Comparison of ENCODE assay signal across 8 mouse cellular contexts in genomic region chr8:113635592-113636279, GRCm38 (mm10). TPM values are rescaled to one million over a fixed set of nuclear protein-coding genes. Genes with fewer than 3 reads are reported as not detected.
DNase-seq lines count a peak whose midpoint lies in the region; ATAC-seq lines count a peak whose summit lies in the region.

No protein-coding gene starts in this region.

- H3K9me3 ChIP-seq in forebrain, embryonic 16.5 days (ENCODE audit: control insufficient read depth, low read length): no peaks in the 10 kb centered on the region
- no peaks in the 10 kb centered on the region for H3K9me3 ChIP-seq in liver, embryonic 12.5 days (replicated peaks)
- H3K9me3 ChIP-seq in neural tube, embryonic 14.5 days (ENCODE audit: control insufficient read depth, low read length): no peaks in the 10 kb centered on the region

- peak; percentile 76 for ATAC-seq in frontal cortex, adult (ENCODE audit: low TSS enrichment)
- ATAC-seq in forebrain, embryonic 16.5 days: peak; percentile 69
- peak; percentile 80 for ATAC-seq in liver, embryonic 12.5 days
- peak; percentile 81 for ATAC-seq in neural tube, embryonic 14.5 days (ENCODE audit: low read depth)

- peaks cover 21% of the 10 kb centered on the region for H3K4me1 ChIP-seq in forebrain, embryonic 16.5 days (replicated peaks; ENCODE audit: control insufficient read depth, insufficient read depth, low read length)
- H3K4me1 ChIP-seq in liver, embryonic 12.5 days: peaks cover 21% of the 10 kb centered on the region
- H3K4me1 ChIP-seq in neural tube, embryonic 14.5 days (ENCODE audit: control insufficient read depth, insufficient read depth, low read length): peaks cover 12% of the 10 kb centered on the region

- under 1% methylated on average over 44 of the region's 44 CpGs for WGBS in forebrain, embryonic 16.5 days
- under 1% methylated on average over 44 of the region's 44 CpGs for WGBS in liver, embryonic 12.5 days (ENCODE audit: insufficient replicate concordance)
- WGBS in neural tube, embryonic 14.5 days: under 1% methylated on average over 44 of the region's 44 CpGs

- no peaks in the 10 kb centered on the region for H3K27me3 ChIP-seq in forebrain, embryonic 16.5 days (replicated peaks; ENCODE audit: control insufficient read depth, insufficient read depth, low read length)
- no peaks in the 10 kb centered on the region for H3K27me3 ChIP-seq in liver, embryonic 12.5 days (replicated peaks)
- no peaks in the 10 kb centered on the region for H3K27me3 ChIP-seq in neural tube, embryonic 14.5 days (ENCODE audit: control insufficient read depth, insufficient read depth, low read length)

- peak overlapping the region; percentile 94 for H3K27ac ChIP-seq in forebrain, embryonic 16.5 days (ENCODE audit: low read length)
- peak overlapping the region; percentile 87 for H3K27ac ChIP-seq in liver, embryonic 12.5 days
- H3K27ac ChIP-seq in neural tube, embryonic 14.5 days (ENCODE audit: low read depth, low read length): peak overlapping the region; percentile 94

- DNase-seq in frontal cortex, postnatal 36 days (ENCODE audit: low spot score in 2 of 2): no peak
- peak; percentile 50 to 87 for DNase-seq in thymus, adult 18-20 months
- DNase-seq in thymus, postnatal 36 days: no peak
- no peak for DNase-seq in layer of hippocampus, adult 9-11 months

- H3K36me3 ChIP-seq in forebrain, embryonic 16.5 days (ENCODE audit: control insufficient read depth, insufficient read depth): no peaks in the 10 kb centered on the region
- peaks cover 33% of the 10 kb centered on the region for H3K36me3 ChIP-seq in liver, embryonic 12.5 days
- H3K36me3 ChIP-seq in neural tube, embryonic 14.5 days (ENCODE audit: control insufficient read depth, insufficient read depth, low read length): no peaks in the 10 kb centered on the region

- H3K9ac ChIP-seq in forebrain, embryonic 16.5 days (replicated peaks; ENCODE audit: low read depth, low read length): peak overlapping the region; percentile 79
- peak overlapping the region; percentile 77 for H3K9ac ChIP-seq in liver, embryonic 12.5 days
- peak overlapping the region; percentile 68 for H3K9ac ChIP-seq in neural tube, embryonic 14.5 days (replicated peaks; ENCODE audit: low read depth, low read length)

- peak overlapping the region; percentile 83 for H3K4me2 ChIP-seq in forebrain, embryonic 16.5 days (ENCODE audit: low read length)
- H3K4me2 ChIP-seq in liver, embryonic 12.5 days: peak overlapping the region; percentile 93
- peak overlapping the region; percentile 98 for H3K4me2 ChIP-seq in neural tube, embryonic 14.5 days (ENCODE audit: low read depth, low read length)

- H3K4me3 ChIP-seq in forebrain, embryonic 16.5 days (replicated peaks; ENCODE audit: low read length): peak overlapping the region; percentile 81
- peak overlapping the region; percentile 75 for H3K4me3 ChIP-seq in liver, embryonic 12.5 days
- peak overlapping the region; percentile 70 for H3K4me3 ChIP-seq in neural tube, embryonic 14.5 days (ENCODE audit: low read depth, low read length)

RNA-seq across cellular contexts. Expression of gene Mon1b, which starts 0.3 kb away (rescaled TPM):
- polyA plus RNA-seq in forebrain, embryonic 16.5 days (2015; fragmentation: Nextera tagmentation; extraction: Ambion mirVana): 13.9 and 15.5 TPM in 2 replicates
- 4.0 and 5.1 TPM in 2 replicates for polyA plus RNA-seq in liver, embryonic 12.5 days (2016; fragmentation: Nextera tagmentation; extraction: Ambion mirVana)
- 10.7 and 13.6 TPM in 2 replicates for polyA plus RNA-seq in neural tube, embryonic 14.5 days (2014; fragmentation: Nextera tagmentation; extraction: Ambion mirVana)

RNA-seq across cellular contexts. Expression of gene Syce1l, which starts 7.3 kb away (rescaled TPM):
- polyA plus RNA-seq in forebrain, embryonic 16.5 days (2015; fragmentation: Nextera tagmentation; extraction: Ambion mirVana): 0.35 TPM in 1 of 2 replicates, not detected in the other
- polyA plus RNA-seq in liver, embryonic 12.5 days (2016; fragmentation: Nextera tagmentation; extraction: Ambion mirVana): not detected in 2 replicates
- 0.75 TPM in 1 of 2 replicates, not detected in the other for polyA plus RNA-seq in neural tube, embryonic 14.5 days (2014; fragmentation: Nextera tagmentation; extraction: Ambion mirVana)

Comparison
In these comparisons a context has a peak if more than half of its experiments do, and no peak if none do; other contexts are left out.
1. DNase-seq: peak in thymus, adult 18-20 months (2 of 2); none in frontal cortex, postnatal 36 days (0 of 2), thymus, postnatal 36 days (0 of 2) and layer of hippocampus, adult 9-11 months (single experiment).
2. Peak in every context shown above with its lines, with median percentiles within 50 percentile points of each other: ATAC-seq, H3K27ac ChIP-seq, H3K4me2 ChIP-seq, H3K4me3 ChIP-seq and H3K9ac ChIP-seq.